Comparison of ENCODE assay signal across 25 mouse cellular contexts in genomic region chr2:66009677-66010076, GRCm38 (mm10).
"Had no signal": no experiment of that assay in that cellular context is flagged by ENCODE, and none has a peak within 500 bp of the region (broad histone marks: within the 10 kb centered on the region; RNA-seq: fewer than 3 reads in every experiment).

No protein-coding gene starts in this region.

- H3K9me3 ChIP-seq: heart, embryonic 10.5 days; heart, embryonic 12.5 days; hindbrain, embryonic 10.5 days; hindbrain, embryonic 13.5 days; intestine, embryonic 15.5 days; limb, embryonic 10.5 days; limb, embryonic 12.5 days; liver, embryonic 13.5 days; liver, embryonic 15.5 days had no signal

- H3K4me3 ChIP-seq: gastrocnemius, adult 2 months; heart, embryonic 10.5 days; heart, embryonic 12.5 days; hindbrain, embryonic 10.5 days; hindbrain, embryonic 13.5 days; intestine, embryonic 15.5 days; layer of hippocampus, adult 2 months; left cerebral cortex, adult 2 months; limb, embryonic 10.5 days; limb, embryonic 12.5 days; liver, embryonic 13.5 days; liver, embryonic 15.5 days had no signal

- DNase-seq: gastrocnemius, adult 2 months; gastrocnemius, postnatal 10 days; gastrocnemius, postnatal 25 days; heart, adult 18-20 months; heart, postnatal 10 days; heart, postnatal 4 days; kidney, adult 18-20 months; kidney, adult 8-10 months; kidney, postnatal 10 days; kidney, postnatal 4 days; liver; liver, embryonic 13.5 days had no signal

- ATAC-seq: inflammation-experienced regulatory T-cells, adult 6 months; intestine, embryonic 15.5 days; intestine, postnatal 0 days had no signal

- H3K36me3 ChIP-seq: heart, embryonic 10.5 days; heart, embryonic 12.5 days; intestine, embryonic 15.5 days; limb, embryonic 10.5 days; limb, embryonic 12.5 days; liver, embryonic 13.5 days; liver, embryonic 15.5 days had no signal

- H3K27me3 ChIP-seq: hindbrain, embryonic 13.5 days; intestine, embryonic 15.5 days; limb, embryonic 12.5 days; liver, embryonic 13.5 days; liver, embryonic 15.5 days had no signal

- H3K27ac ChIP-seq: gastrocnemius, adult 2 months; heart, embryonic 10.5 days; hindbrain, embryonic 10.5 days; intestine, embryonic 15.5 days; limb, embryonic 10.5 days; limb, embryonic 12.5 days; liver, embryonic 13.5 days; liver, embryonic 15.5 days had no signal

- H3K4me1 ChIP-seq: heart, embryonic 10.5 days; heart, embryonic 12.5 days; hindbrain, embryonic 10.5 days; intestine, embryonic 15.5 days; limb, embryonic 10.5 days; limb, embryonic 12.5 days; liver, embryonic 13.5 days; liver, embryonic 15.5 days had no signal

- H3K4me2 ChIP-seq: heart, embryonic 12.5 days; hindbrain, embryonic 13.5 days; intestine, embryonic 15.5 days; limb, embryonic 12.5 days; liver, embryonic 11.5 days; liver, embryonic 13.5 days; liver, embryonic 15.5 days had no signal

- H3K9ac ChIP-seq: heart, embryonic 12.5 days; hindbrain, embryonic 13.5 days; intestine, embryonic 15.5 days; limb, embryonic 12.5 days; liver, embryonic 13.5 days; liver, embryonic 15.5 days had no signal
